Mouse (Mus musculus): Measurements from ENCODE around the gene Nubp2. TPM values are rescaled to one million over a fixed set of nuclear protein-coding genes. Genes with fewer than 3 reads are reported as not detected.

Gene Nubp2
- 22.1 TPM for polyA plus RNA-seq (2014; fragmentation: Illumina TruSeq; extraction: RNeasy Lipid Tissue Mini Kit (QIAGEN cat#74804); ENCODE audit: low read depth, low replicate concordance)

DNA sequence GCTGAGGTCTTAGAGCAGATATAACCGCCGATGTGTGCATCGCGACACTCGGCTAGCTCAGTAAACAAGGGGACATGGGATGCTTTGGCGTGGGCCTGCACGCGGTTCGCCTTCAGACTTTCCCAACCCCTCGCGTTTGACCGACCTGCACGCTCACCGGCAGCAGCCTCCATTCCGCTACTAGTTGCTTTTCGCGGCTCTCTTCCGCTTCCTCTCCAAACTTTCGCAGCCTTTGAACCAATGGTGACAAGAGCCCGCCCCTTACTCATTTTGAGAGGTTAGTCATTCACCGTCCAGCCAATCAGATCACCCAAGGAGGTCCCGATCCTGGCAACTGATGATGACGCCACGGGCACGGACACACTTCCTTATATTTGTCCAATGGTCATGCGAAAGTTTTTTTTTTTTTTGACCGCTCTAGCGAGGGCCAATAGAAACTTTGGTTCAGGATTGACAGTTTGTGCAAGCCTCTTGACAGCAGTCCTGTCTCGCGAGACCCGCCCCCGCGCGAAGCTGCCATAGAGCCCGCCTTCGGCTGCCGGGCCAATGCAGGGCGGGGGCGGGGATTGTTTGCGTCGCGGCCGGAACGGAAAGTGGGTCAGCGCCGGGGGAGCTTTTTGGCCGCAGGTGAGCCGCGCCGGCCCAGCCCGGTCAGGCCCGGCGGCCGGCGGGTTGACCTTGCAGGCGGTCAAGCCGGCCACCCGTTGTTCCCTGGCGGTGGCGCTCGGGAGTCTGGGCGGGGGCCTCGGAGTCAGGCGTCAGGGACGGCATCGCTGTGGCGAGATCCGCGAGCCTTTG is at the start of gene Nubp2, which contains the start of gene Spsb3:
TSS of gene Nubp2 (minus strand) at position 216 of the 798 bp plus-strand sequence.
TSS of gene Spsb3 (plus strand) at position 510 of the 798 bp plus-strand sequence.

DNA sequence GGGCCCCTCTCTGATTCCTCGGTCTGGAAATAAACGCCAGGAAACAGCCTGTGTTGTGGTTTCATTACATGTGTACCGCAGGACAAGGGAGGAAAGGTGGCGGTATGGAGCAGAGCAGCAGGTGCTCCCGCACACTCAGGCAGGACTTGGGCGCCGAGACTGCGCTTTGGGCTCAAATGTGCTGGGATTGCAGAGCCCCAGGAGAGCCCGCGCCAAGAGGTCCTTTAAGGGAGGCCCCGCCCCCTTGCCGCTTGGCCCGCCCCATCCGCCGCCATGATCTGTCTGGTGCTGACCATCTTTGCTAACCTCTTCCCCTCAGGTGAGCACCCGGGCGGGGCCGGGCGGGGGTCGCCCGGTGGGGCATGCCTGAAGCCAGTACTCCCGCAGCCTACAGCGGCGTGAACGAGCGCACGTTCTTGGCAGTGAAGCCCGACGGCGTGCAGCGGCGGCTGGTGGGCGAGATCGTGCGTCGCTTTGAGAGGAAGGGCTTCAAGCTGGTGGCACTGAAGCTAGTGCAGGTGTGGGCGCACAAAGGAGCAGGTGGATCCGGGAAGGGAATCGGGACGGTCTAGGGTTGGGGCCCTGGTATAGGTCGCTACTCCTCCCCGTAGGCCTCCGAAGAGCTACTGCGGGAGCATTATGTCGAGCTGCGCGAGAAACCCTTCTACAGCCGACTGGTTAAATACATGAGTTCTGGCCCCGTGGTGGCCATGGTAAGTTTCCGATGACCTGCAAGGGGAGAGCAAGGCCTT is 10.3 kb upstream of the Nubp2 start, which contains the start of gene Nme3:
TSS of gene Nme3 (plus strand) at position 260 of the 752 bp plus-strand sequence.

DNA sequence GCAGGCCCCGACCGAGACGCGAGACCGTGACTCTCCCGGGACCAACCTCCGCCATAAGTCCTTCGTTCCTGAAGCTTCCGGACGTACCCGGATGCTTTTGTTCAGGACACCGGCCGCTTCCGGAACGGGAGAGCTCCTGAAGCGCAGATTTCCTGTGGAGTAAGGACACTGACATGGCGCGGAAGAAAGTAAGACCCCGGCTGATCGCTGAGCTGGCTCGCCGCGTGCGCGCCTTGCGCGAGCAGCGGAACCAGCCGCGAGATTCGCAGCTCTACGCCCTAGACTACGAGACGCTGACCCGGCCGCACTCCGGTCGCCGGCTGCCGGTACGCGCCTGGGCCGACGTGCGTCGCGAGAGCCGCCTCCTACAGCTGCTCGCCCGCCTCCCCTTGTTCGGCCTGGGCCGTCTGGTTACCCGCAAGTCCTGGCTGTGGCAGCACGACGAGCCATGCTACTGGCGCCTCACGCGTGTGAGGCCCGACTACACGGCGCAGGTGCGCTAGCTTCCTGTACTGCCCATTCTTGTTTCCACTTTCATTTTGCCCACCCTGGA is 8.9 kb upstream of the Nubp2 start, which contains the start of the genes Eme2 and Mrps34:
TSS of gene Eme2 (minus strand) at position 93 of the 553 bp plus-strand sequence.
TSS of gene Mrps34 (plus strand) at position 122 of the 553 bp plus-strand sequence.

DNA sequence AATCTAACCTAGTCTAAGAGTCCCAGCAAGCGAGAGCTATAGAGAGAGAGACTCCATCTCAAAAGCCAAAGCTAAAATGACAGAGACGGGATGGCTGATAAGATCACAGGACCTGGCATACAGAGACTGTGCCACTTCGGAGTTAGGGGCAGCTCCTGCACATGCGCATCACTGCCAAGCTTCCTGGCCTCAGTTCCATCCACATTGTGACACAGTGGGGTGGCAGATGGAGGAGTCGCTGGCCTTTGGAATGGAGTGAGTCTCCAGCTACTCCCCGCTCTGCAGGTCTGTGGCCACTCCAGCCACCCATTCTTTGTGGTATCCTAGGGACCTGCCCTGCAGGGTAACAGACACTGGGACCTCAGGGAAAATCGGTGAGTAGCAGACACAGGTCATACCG is 20.4 kb downstream of the Nubp2 start, which contains the start of gene Igfals:
TSS of gene Igfals (plus strand) at position 222 of the 400 bp plus-strand sequence.

DNA sequence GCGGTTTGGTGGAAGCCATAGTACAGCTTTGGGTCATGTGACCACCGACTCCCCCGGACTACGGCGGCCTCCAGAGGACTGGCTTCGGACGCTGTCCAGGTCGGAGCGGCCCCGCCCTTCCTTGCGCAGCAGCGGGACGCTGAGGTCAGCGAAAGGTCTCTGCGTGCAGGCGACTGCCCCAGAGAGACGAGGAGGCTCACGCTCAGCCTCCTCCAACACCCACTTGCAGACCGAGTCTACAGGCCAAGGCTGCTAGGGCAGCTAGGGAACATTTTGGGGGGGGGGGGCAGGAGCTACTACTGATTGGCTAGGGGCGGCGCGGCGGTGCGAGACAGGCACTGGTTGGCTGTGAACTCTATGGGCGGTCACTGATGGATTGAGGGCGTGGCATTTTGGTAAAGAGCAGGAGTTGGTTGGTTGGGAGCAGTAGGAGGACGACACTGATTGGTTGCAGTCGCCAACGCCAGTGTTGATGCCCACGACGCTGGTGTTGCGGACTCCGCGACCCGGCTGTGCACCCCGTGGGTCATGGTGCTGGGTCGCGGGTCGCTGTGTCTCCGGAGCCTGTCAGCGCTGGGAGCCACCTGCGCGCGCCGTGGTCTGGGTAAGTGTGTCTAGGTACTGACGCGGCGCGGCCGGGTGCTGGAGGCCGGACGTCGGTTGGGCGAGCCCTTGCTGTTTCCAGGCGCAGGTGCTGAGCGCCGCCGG is 35.9 kb downstream of the Nubp2 start, which contains the start of gene Fahd1:
TSS of gene Fahd1 (minus strand) at position 300 of the 708 bp plus-strand sequence.

DNA sequence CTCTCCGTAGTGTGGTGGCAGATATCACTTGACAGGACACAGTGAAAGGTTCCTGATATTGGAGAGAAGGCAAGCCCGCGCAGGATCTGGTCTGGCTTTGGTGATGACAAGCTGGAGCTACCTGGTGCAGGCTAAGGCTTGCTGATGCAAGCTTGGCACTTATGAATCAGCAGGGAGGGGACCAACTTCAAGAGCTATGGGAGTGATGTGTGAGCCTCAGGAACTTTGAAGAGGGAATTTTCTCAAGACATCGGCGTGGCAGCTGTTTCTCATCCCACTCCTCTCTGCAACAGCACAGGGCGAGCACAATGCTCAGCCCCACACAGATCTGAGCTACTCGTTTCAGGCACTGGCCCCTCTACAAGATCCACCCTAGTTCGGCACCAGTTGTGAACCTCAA is 46.3 kb downstream of the Nubp2 start, which contains the start of gene Hagh:
TSS of gene Hagh (plus strand) at position 302 of the 400 bp plus-strand sequence.

Other genes with a start within 250 kb of the Nubp2 start
- gene Slc9a3r2, start 236.0 kb downstream of the Nubp2 start, polyA plus RNA-seq (2014; fragmentation: Illumina TruSeq; extraction: RNeasy Lipid Tissue Mini Kit (QIAGEN cat#74804); ENCODE audit: low read depth, low replicate concordance) = 115 TPM
- gene Npw, start 227.9 kb downstream of the Nubp2 start, polyA plus RNA-seq (2014; fragmentation: Illumina TruSeq; extraction: RNeasy Lipid Tissue Mini Kit (QIAGEN cat#74804); ENCODE audit: low read depth, low replicate concordance) = not detected
- 18.8 TPM for gene Zfp598, start 216.7 kb downstream of the Nubp2 start, polyA plus RNA-seq (2014; fragmentation: Illumina TruSeq; extraction: RNeasy Lipid Tissue Mini Kit (QIAGEN cat#74804); ENCODE audit: low read depth, low replicate concordance)
- gene Syngr3, start 196.4 kb downstream of the Nubp2 start, polyA plus RNA-seq (2014; fragmentation: Illumina TruSeq; extraction: RNeasy Lipid Tissue Mini Kit (QIAGEN cat#74804); ENCODE audit: low read depth, low replicate concordance) = 0.31 TPM
- gene Gfer, start 190.2 kb downstream of the Nubp2 start, polyA plus RNA-seq (2014; fragmentation: Illumina TruSeq; extraction: RNeasy Lipid Tissue Mini Kit (QIAGEN cat#74804); ENCODE audit: low read depth, low replicate concordance) = 18.9 TPM
- 1.2 TPM for gene Noxo1, start 190.1 kb downstream of the Nubp2 start, polyA plus RNA-seq (2014; fragmentation: Illumina TruSeq; extraction: RNeasy Lipid Tissue Mini Kit (QIAGEN cat#74804); ENCODE audit: low read depth, low replicate concordance)
- gene Tbl3, start 178.7 kb downstream of the Nubp2 start, polyA plus RNA-seq (2014; fragmentation: Illumina TruSeq; extraction: RNeasy Lipid Tissue Mini Kit (QIAGEN cat#74804); ENCODE audit: low read depth, low replicate concordance) = 18.8 TPM
- gene Rnf151, start 168.3 kb downstream of the Nubp2 start, polyA plus RNA-seq (2014; fragmentation: Illumina TruSeq; extraction: RNeasy Lipid Tissue Mini Kit (QIAGEN cat#74804); ENCODE audit: low read depth, low replicate concordance) = not detected
- gene Rps2, start 168.2 kb downstream of the Nubp2 start, polyA plus RNA-seq (2014; fragmentation: Illumina TruSeq; extraction: RNeasy Lipid Tissue Mini Kit (QIAGEN cat#74804); ENCODE audit: low read depth, low replicate concordance) = 1,388 TPM
- 1,266 TPM for gene Ndufb10, start 161.9 kb downstream of the Nubp2 start, polyA plus RNA-seq (2014; fragmentation: Illumina TruSeq; extraction: RNeasy Lipid Tissue Mini Kit (QIAGEN cat#74804); ENCODE audit: low read depth, low replicate concordance)
- 333 TPM for gene Rpl3l, start 158.5 kb downstream of the Nubp2 start, polyA plus RNA-seq (2014; fragmentation: Illumina TruSeq; extraction: RNeasy Lipid Tissue Mini Kit (QIAGEN cat#74804); ENCODE audit: low read depth, low replicate concordance)
- gene Msrb1, start 149.7 kb downstream of the Nubp2 start, polyA plus RNA-seq (2014; fragmentation: Illumina TruSeq; extraction: RNeasy Lipid Tissue Mini Kit (QIAGEN cat#74804); ENCODE audit: low read depth, low replicate concordance) = 139 TPM
- not detected for gene Hs3st6, start 133.4 kb downstream of the Nubp2 start, polyA plus RNA-seq (2014; fragmentation: Illumina TruSeq; extraction: RNeasy Lipid Tissue Mini Kit (QIAGEN cat#74804); ENCODE audit: low read depth, low replicate concordance)
- gene Meiob, start 82.1 kb downstream of the Nubp2 start, polyA plus RNA-seq (2014; fragmentation: Illumina TruSeq; extraction: RNeasy Lipid Tissue Mini Kit (QIAGEN cat#74804); ENCODE audit: low read depth, low replicate concordance) = 0.26 TPM
- gene Hagh, start 46.2 kb downstream of the Nubp2 start, polyA plus RNA-seq (2014; fragmentation: Illumina TruSeq; extraction: RNeasy Lipid Tissue Mini Kit (QIAGEN cat#74804); ENCODE audit: low read depth, low replicate concordance) = 79.8 TPM
- gene Fahd1, start 36.0 kb downstream of the Nubp2 start, polyA plus RNA-seq (2014; fragmentation: Illumina TruSeq; extraction: RNeasy Lipid Tissue Mini Kit (QIAGEN cat#74804); ENCODE audit: low read depth, low replicate concordance) = 77.3 TPM
- gene Igfals, start 20.4 kb downstream of the Nubp2 start, polyA plus RNA-seq (2014; fragmentation: Illumina TruSeq; extraction: RNeasy Lipid Tissue Mini Kit (QIAGEN cat#74804); ENCODE audit: low read depth, low replicate concordance) = 8.5 TPM
- 35.8 TPM for gene Spsb3, start 294 bp upstream of the Nubp2 start, polyA plus RNA-seq (2014; fragmentation: Illumina TruSeq; extraction: RNeasy Lipid Tissue Mini Kit (QIAGEN cat#74804); ENCODE audit: low read depth, low replicate concordance)
- 15.4 TPM for gene Eme2, start 8.7 kb upstream of the Nubp2 start, polyA plus RNA-seq (2014; fragmentation: Illumina TruSeq; extraction: RNeasy Lipid Tissue Mini Kit (QIAGEN cat#74804); ENCODE audit: low read depth, low replicate concordance)
- gene Mrps34, start 8.8 kb upstream of the Nubp2 start, polyA plus RNA-seq (2014; fragmentation: Illumina TruSeq; extraction: RNeasy Lipid Tissue Mini Kit (QIAGEN cat#74804); ENCODE audit: low read depth, low replicate concordance) = 86.1 TPM
- 30.4 TPM for gene Nme3, start 10.2 kb upstream of the Nubp2 start, polyA plus RNA-seq (2014; fragmentation: Illumina TruSeq; extraction: RNeasy Lipid Tissue Mini Kit (QIAGEN cat#74804); ENCODE audit: low read depth, low replicate concordance)
- 67.2 TPM for gene Mapk8ip3, start 50.6 kb upstream of the Nubp2 start, polyA plus RNA-seq (2014; fragmentation: Illumina TruSeq; extraction: RNeasy Lipid Tissue Mini Kit (QIAGEN cat#74804); ENCODE audit: low read depth, low replicate concordance)
- 6.5 TPM for gene Jpt2, start 74.3 kb upstream of the Nubp2 start, polyA plus RNA-seq (2014; fragmentation: Illumina TruSeq; extraction: RNeasy Lipid Tissue Mini Kit (QIAGEN cat#74804); ENCODE audit: low read depth, low replicate concordance)
- 8.1 TPM for gene Cramp1l, start 129.4 kb upstream of the Nubp2 start, polyA plus RNA-seq (2014; fragmentation: Illumina TruSeq; extraction: RNeasy Lipid Tissue Mini Kit (QIAGEN cat#74804); ENCODE audit: low read depth, low replicate concordance)
- 5.2 TPM for gene Ift140, start 129.7 kb upstream of the Nubp2 start, polyA plus RNA-seq (2014; fragmentation: Illumina TruSeq; extraction: RNeasy Lipid Tissue Mini Kit (QIAGEN cat#74804); ENCODE audit: low read depth, low replicate concordance)
- gene Tmem204, start 197.2 kb upstream of the Nubp2 start, polyA plus RNA-seq (2014; fragmentation: Illumina TruSeq; extraction: RNeasy Lipid Tissue Mini Kit (QIAGEN cat#74804); ENCODE audit: low read depth, low replicate concordance) = 49.6 TPM
- 17.6 TPM for gene Telo2, start 229.6 kb upstream of the Nubp2 start, polyA plus RNA-seq (2014; fragmentation: Illumina TruSeq; extraction: RNeasy Lipid Tissue Mini Kit (QIAGEN cat#74804); ENCODE audit: low read depth, low replicate concordance)
- not detected for gene Ptx4, start 234.4 kb upstream of the Nubp2 start, polyA plus RNA-seq (2014; fragmentation: Illumina TruSeq; extraction: RNeasy Lipid Tissue Mini Kit (QIAGEN cat#74804); ENCODE audit: low read depth, low replicate concordance)
- 22.7 TPM for gene Clcn7, start 247.0 kb upstream of the Nubp2 start, polyA plus RNA-seq (2014; fragmentation: Illumina TruSeq; extraction: RNeasy Lipid Tissue Mini Kit (QIAGEN cat#74804); ENCODE audit: low read depth, low replicate concordance)